Mouse (Mus musculus) ES-E14 (cell line): Measurements from ENCODE around the gene Filip1.

Source experiments
- CHD2 ChIP-seq: IDR thresholded peaks from 2 replicates; pipeline ENCODE4 v1.6.1; 2014; ENCODE audit warnings: mild to moderate bottlenecking, low read depth, low read length, inconsistent platforms
- MAFK ChIP-seq: IDR thresholded peaks from 2 replicates; pipeline ENCODE4 v1.6.1; 2014; ENCODE audit warnings: mild to moderate bottlenecking, low read depth, low read length, inconsistent platforms; ENCODE audit not compliant: insufficient read depth
- ZC3H11A ChIP-seq: IDR thresholded peaks from 2 replicates; pipeline ENCODE4 v1.6.1; 2012; ENCODE audit warnings: low read depth, mild to moderate bottlenecking, inconsistent platforms, low read length, borderline replicate concordance

DNA sequence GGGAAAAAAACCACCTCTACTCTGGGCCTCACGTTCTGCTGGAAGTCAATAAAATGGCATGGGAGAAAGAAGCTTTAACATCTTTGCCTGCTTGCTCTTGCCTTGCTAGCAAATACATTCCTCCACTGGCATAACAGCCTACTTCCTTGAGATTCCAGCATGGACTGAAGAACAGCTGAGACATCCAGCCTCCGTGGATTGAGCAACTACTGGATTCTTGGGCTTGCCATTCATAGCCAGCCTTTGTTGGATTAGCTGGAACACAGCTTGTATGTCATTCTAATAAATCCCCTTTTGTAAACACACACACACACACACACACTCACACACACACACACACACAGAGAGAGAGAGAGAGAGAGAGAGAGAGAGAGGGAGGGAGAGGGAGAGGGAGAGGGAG, 185.6 kb downstream of the Filip1 start:
- no peak for TF ChIP-seq MAFK
- TF ChIP-seq CHD2 = no peak
- no peak for TF ChIP-seq ZC3H11A
